8 mouse cellular contexts compared by ENCODE assay signal in genomic region chr3:89510979-89511378, GRCm38 (mm10). TPM values are rescaled to one million over a fixed set of nuclear protein-coding genes. Genes with fewer than 3 reads are reported as not detected.
A peak's percentile ranks its signal among the peaks of the same experiment; 100 is the strongest.
DNase-seq lines count a peak whose midpoint lies in the region; ATAC-seq and TF ChIP-seq lines count a peak whose summit lies in the region.

No protein-coding gene starts in this region.

- H3K27me3 ChIP-seq in heart, embryonic 11.5 days (ENCODE audit: control insufficient read depth, insufficient read depth, low read length) = peaks cover 35% of the 10 kb centered on the region
- peaks cover 22% of the 10 kb centered on the region for H3K27me3 ChIP-seq in heart, postnatal 0 days (ENCODE audit: control insufficient read depth, insufficient read depth, low read length)
- peaks cover 55% of the 10 kb centered on the region for H3K27me3 ChIP-seq in midbrain, embryonic 12.5 days

- no peak for ATAC-seq in heart, embryonic 11.5 days (replicated peaks; ENCODE audit: insufficient number of reproducible peaks, low FRiP score, low TSS enrichment)
- ATAC-seq in common myeloid progenitor, adult 5-6 weeks (replicated peaks; ENCODE audit: low read depth, poor library complexity, severe bottlenecking) = peak; percentile 62
- no peak for ATAC-seq in heart, postnatal 0 days (ENCODE audit: insufficient read depth, low read depth)
- ATAC-seq in midbrain, embryonic 12.5 days (ENCODE audit: low FRiP score, low read depth) = peak; percentile 60; the same call in 1 of the 2 replicates

- H3K27ac ChIP-seq in heart, embryonic 11.5 days (ENCODE audit: low read depth, low read length) = no peak overlapping the region
- H3K27ac ChIP-seq in heart, postnatal 0 days (ENCODE audit: low read depth) = no peak overlapping the region
- peak overlapping the region; percentile 22; the same call in 1 of the 2 replicates for H3K27ac ChIP-seq in midbrain, embryonic 12.5 days (replicated peaks)

- H3K9me3 ChIP-seq in heart, embryonic 11.5 days (replicated peaks; ENCODE audit: control insufficient read depth, low read length) = no peaks in the 10 kb centered on the region
- no peaks in the 10 kb centered on the region for H3K9me3 ChIP-seq in heart, postnatal 0 days (replicated peaks; ENCODE audit: control insufficient read depth, low read length)
- no peaks in the 10 kb centered on the region for H3K9me3 ChIP-seq in midbrain, embryonic 12.5 days

- no peak for TF ChIP-seq EP300 in heart, postnatal 0 days (IDR thresholded peaks at IDR 0.05; ENCODE audit: low read depth)

- 28% methylated on average over 4 of the region's 4 CpGs for WGBS in heart, embryonic 11.5 days (ENCODE audit: insufficient replicate concordance)
- 17% methylated on average over 4 of the region's 4 CpGs for WGBS in heart, postnatal 0 days
- 12% methylated on average over 4 of the region's 4 CpGs for WGBS in midbrain, embryonic 12.5 days

- no peaks in the 10 kb centered on the region for H3K4me1 ChIP-seq in heart, embryonic 11.5 days (ENCODE audit: control insufficient read depth, insufficient read depth, low read length)
- no peaks in the 10 kb centered on the region for H3K4me1 ChIP-seq in heart, postnatal 0 days (ENCODE audit: control insufficient read depth, insufficient read depth)
- H3K4me1 ChIP-seq in midbrain, embryonic 12.5 days = peaks cover 20% of the 10 kb centered on the region

- H3K4me3 ChIP-seq in heart, embryonic 11.5 days (ENCODE audit: low read depth, low read length) = no peak overlapping the region
- no peak overlapping the region for H3K4me3 ChIP-seq in heart, postnatal 0 days (ENCODE audit: low read depth, low read length)
- no peak overlapping the region for H3K4me3 ChIP-seq in midbrain, embryonic 12.5 days

- no peaks in the 10 kb centered on the region for H3K36me3 ChIP-seq in heart, embryonic 11.5 days (ENCODE audit: control insufficient read depth, insufficient read depth, low read length)
- H3K36me3 ChIP-seq in heart, postnatal 0 days (replicated peaks; ENCODE audit: control insufficient read depth, insufficient read depth, low read length) = no peaks in the 10 kb centered on the region
- no peaks in the 10 kb centered on the region for H3K36me3 ChIP-seq in midbrain, embryonic 12.5 days

- H3K4me2 ChIP-seq in heart, embryonic 11.5 days = peak overlapping the region; percentile 42
- peak overlapping the region; percentile 8; the same call in 1 of the 2 replicates for H3K4me2 ChIP-seq in heart, postnatal 0 days (ENCODE audit: low read depth, low read length)
- peak overlapping the region; percentile 40 for H3K4me2 ChIP-seq in midbrain, embryonic 12.5 days (replicated peaks)

- H3K9ac ChIP-seq in heart, embryonic 11.5 days (ENCODE audit: low read depth, low read length) = peak overlapping the region; percentile 3; the same call in 1 of the 2 replicates
- no peak overlapping the region for H3K9ac ChIP-seq in heart, postnatal 0 days (replicated peaks; ENCODE audit: low read depth, low read length)
- 0 out of 2 replicates have a peak overlapping the region, but pooled peaks have one; percentile 16 for H3K9ac ChIP-seq in midbrain, embryonic 12.5 days (replicated peaks)

- no peak for DNase-seq in heart, adult 9 months (ENCODE audit: low spot score in 2 of 2)
- peak; percentile 58 for DNase-seq in R1 (ENCODE audit: low read depth, low spot score)
- no peak for DNase-seq in heart, postnatal 0 days (ENCODE audit: low spot score)
- DNase-seq in layer of hippocampus, postnatal 10 days (ENCODE audit: low spot score in 2 of 2) = peak; percentile 68 to 75
- DNase-seq in testis, postnatal 10 days (ENCODE audit: low spot score) = peak; percentile 74

- TF ChIP-seq CTCF in heart, postnatal 0 days (IDR thresholded peaks at IDR 0.05; ENCODE audit: low read depth) = peak; percentile 67

RNA-seq across cellular contexts. Expression of gene Kcnn3, which starts 9.0 kb away (rescaled TPM):
- 0.73 and 0.99 TPM in 2 replicates for polyA plus RNA-seq in heart, embryonic 11.5 days (2014; fragmentation: Nextera tagmentation; extraction: Ambion mirVana)
- total RNA-seq in common myeloid progenitor, adult 5-6 weeks (2017) = not detected in 2 replicates
- 4.7 and 4.9 TPM in 2 replicates for total RNA-seq in heart, postnatal 0 days (2014; rRNA removed; ENCODE audit: low replicate concordance)
- 1.5 TPM in 2 replicates for polyA plus RNA-seq in heart, postnatal 0 days (2015; fragmentation: Nextera tagmentation; extraction: Ambion mirVana)
- total RNA-seq in layer of hippocampus, postnatal 10 days (2021) = 10 to 100 TPM; 28.5 to 30.3 TPM
- polyA plus RNA-seq in midbrain, embryonic 12.5 days (2016; fragmentation: Nextera tagmentation; extraction: Ambion mirVana) = 1.8 and 3.0 TPM in 2 replicates

RNA-seq across cellular contexts. Expression of gene Pmvk, which starts 56.6 kb away (rescaled TPM):
- 50.4 and 57.2 TPM in 2 replicates for polyA plus RNA-seq in heart, embryonic 11.5 days (2014; fragmentation: Nextera tagmentation; extraction: Ambion mirVana)
- 20.7 and 22.1 TPM in 2 replicates for total RNA-seq in common myeloid progenitor, adult 5-6 weeks (2017)
- 26.2 and 38.0 TPM in 2 replicates for total RNA-seq in heart, postnatal 0 days (2014; rRNA removed; ENCODE audit: low replicate concordance)
- polyA plus RNA-seq in heart, postnatal 0 days (2015; fragmentation: Nextera tagmentation; extraction: Ambion mirVana) = 50.7 and 52.9 TPM in 2 replicates
- 10 to 100 TPM; 44.0 to 46.9 TPM for total RNA-seq in layer of hippocampus, postnatal 10 days (2021)
- polyA plus RNA-seq in midbrain, embryonic 12.5 days (2016; fragmentation: Nextera tagmentation; extraction: Ambion mirVana) = 73.7 and 77.9 TPM in 2 replicates

Comparison
In these comparisons a context has a peak if more than half of its experiments do, and no peak if none do; other contexts are left out.
1. ATAC-seq: peak in common myeloid progenitor, adult 5-6 weeks (single experiment) and midbrain, embryonic 12.5 days (single experiment); none in heart, embryonic 11.5 days (single experiment) and heart, postnatal 0 days (single experiment).
2. DNase-seq: peak in R1 (single experiment), layer of hippocampus, postnatal 10 days (2 of 2) and testis, postnatal 10 days (single experiment); none in heart, adult 9 months (0 of 2) and heart, postnatal 0 days (single experiment).
3. Peak in every context shown above with its lines, with median percentiles within 50 percentile points of each other: H3K4me2 ChIP-seq.